Comparison of ENCODE assay signal across 8 mouse cellular contexts in genomic region chr7:116093466-116093850, GRCm38 (mm10). TPM values are rescaled to one million over a fixed set of nuclear protein-coding genes. Genes with fewer than 3 reads are reported as not detected.
DNase-seq lines count a peak whose midpoint lies in the region; ATAC-seq and TF ChIP-seq lines count a peak whose summit lies in the region.

No protein-coding gene starts in this region.

- peak overlapping the region; percentile 97 for H3K27ac ChIP-seq in layer of hippocampus, adult 2 months
- peak overlapping the region; percentile 98 for H3K27ac ChIP-seq in embryonic facial prominence, embryonic 10.5 days (replicated peaks)
- peak overlapping the region; percentile 85 for H3K27ac ChIP-seq in intestine, embryonic 16.5 days (ENCODE audit: low read length)
- peak overlapping the region; percentile 82 for H3K27ac ChIP-seq in neural tube, embryonic 12.5 days

- H3K36me3 ChIP-seq in embryonic facial prominence, embryonic 10.5 days (replicated peaks): peaks cover 10% of the 10 kb centered on the region
- no peaks in the 10 kb centered on the region for H3K36me3 ChIP-seq in intestine, embryonic 16.5 days (ENCODE audit: control insufficient read depth, insufficient read depth, low read length)
- no peaks in the 10 kb centered on the region for H3K36me3 ChIP-seq in neural tube, embryonic 12.5 days

- ATAC-seq in intestine, embryonic 16.5 days: peak; percentile 89
- peak; percentile 84 for ATAC-seq in neural tube, embryonic 12.5 days (ENCODE audit: low FRiP score, low read depth)

- H3K4me1 ChIP-seq in embryonic facial prominence, embryonic 10.5 days: peaks cover 26% of the 10 kb centered on the region
- peaks cover 10% of the 10 kb centered on the region for H3K4me1 ChIP-seq in intestine, embryonic 16.5 days (ENCODE audit: control insufficient read depth, insufficient read depth, low read length)
- peaks cover 22% of the 10 kb centered on the region for H3K4me1 ChIP-seq in neural tube, embryonic 12.5 days

- TF ChIP-seq CTCF in layer of hippocampus, adult 2 months (conservative IDR thresholded peaks at IDR 0.05): no peak; the same call in 1 of the 2 replicates

- H3K27me3 ChIP-seq in embryonic facial prominence, embryonic 10.5 days (replicated peaks; ENCODE audit: low read depth, poor library complexity, severe bottlenecking): no peaks in the 10 kb centered on the region
- no peaks in the 10 kb centered on the region for H3K27me3 ChIP-seq in intestine, embryonic 16.5 days (replicated peaks; ENCODE audit: control insufficient read depth, insufficient read depth, low read length)
- H3K27me3 ChIP-seq in neural tube, embryonic 12.5 days (replicated peaks): no peaks in the 10 kb centered on the region

- DNase-seq in layer of hippocampus, adult 2 months (ENCODE audit: low spot score in 2 of 2): no peak
- DNase-seq in layer of hippocampus, postnatal 25 days (ENCODE audit: extremely low spot score in 1 of 2, low spot score in 1 of 2): no peak
- DNase-seq in embryonic facial prominence, embryonic 10.5 days (ENCODE audit: low spot score): no peak
- no peak for DNase-seq in frontal cortex, postnatal 14 days (ENCODE audit: low spot score in 2 of 2)
- no peak for DNase-seq in cerebellum, adult 11-12 months
- no peak for DNase-seq in frontal cortex, postnatal 25 days (ENCODE audit: low spot score in 2 of 2)

- H3K4me2 ChIP-seq in intestine, embryonic 16.5 days (ENCODE audit: low read depth, low read length): peak overlapping the region; percentile 84
- H3K4me2 ChIP-seq in neural tube, embryonic 12.5 days (replicated peaks): peak overlapping the region; percentile 83

- peak overlapping the region; percentile 80 for H3K9ac ChIP-seq in intestine, embryonic 16.5 days (ENCODE audit: low read depth, low read length)
- H3K9ac ChIP-seq in neural tube, embryonic 12.5 days: peak overlapping the region; percentile 78

- under 1% methylated on average over 19 of the region's 19 CpGs for WGBS in embryonic facial prominence, embryonic 10.5 days
- 0% methylated on average over 19 of the region's 19 CpGs for WGBS in intestine, embryonic 16.5 days
- WGBS in neural tube, embryonic 12.5 days: under 1% methylated on average over 19 of the region's 19 CpGs

- no peaks in the 10 kb centered on the region for H3K9me3 ChIP-seq in embryonic facial prominence, embryonic 10.5 days
- no peaks in the 10 kb centered on the region for H3K9me3 ChIP-seq in intestine, embryonic 16.5 days (ENCODE audit: control insufficient read depth, low read length)
- no peaks in the 10 kb centered on the region for H3K9me3 ChIP-seq in neural tube, embryonic 12.5 days

- H3K4me3 ChIP-seq in layer of hippocampus, adult 2 months: peak overlapping the region; percentile 87
- peak overlapping the region; percentile 76 for H3K4me3 ChIP-seq in embryonic facial prominence, embryonic 10.5 days
- H3K4me3 ChIP-seq in intestine, embryonic 16.5 days (ENCODE audit: low read length): peak overlapping the region; percentile 65
- H3K4me3 ChIP-seq in neural tube, embryonic 12.5 days: peak overlapping the region; percentile 61

RNA-seq across cellular contexts. Expression of gene Gm4353, which starts 9.0 kb away (rescaled TPM):
- 1 to 10 TPM; 3.3 to 4.7 TPM for total RNA-seq in layer of hippocampus, adult 2 months (2021)
- total RNA-seq in layer of hippocampus, postnatal 25 days (2021): 1 to 10 TPM; 2.3 to 2.4 TPM
- polyA plus RNA-seq in embryonic facial prominence, embryonic 10.5 days (2016; fragmentation: Nextera tagmentation; extraction: Ambion mirVana): 1.3 and 1.4 TPM in 2 replicates
- 0.42 and 0.65 TPM in 2 replicates for polyA plus RNA-seq in intestine, embryonic 16.5 days (2015; fragmentation: Nextera tagmentation; extraction: Ambion mirVana)
- polyA plus RNA-seq in neural tube, embryonic 12.5 days (2016; fragmentation: Nextera tagmentation; extraction: Ambion mirVana): 0.40 and 1.3 TPM in 2 replicates

RNA-seq across cellular contexts. Expression of gene 1110004F10Rik, which starts 54.3 kb away (rescaled TPM):
- total RNA-seq in layer of hippocampus, adult 2 months (2021): 100 to 1,000 TPM; 101 to 106 TPM
- 100 to 1,000 TPM; 106 to 108 TPM for total RNA-seq in layer of hippocampus, postnatal 25 days (2021)
- polyA plus RNA-seq in embryonic facial prominence, embryonic 10.5 days (2016; fragmentation: Nextera tagmentation; extraction: Ambion mirVana): 339 and 344 TPM in 2 replicates
- 180 and 206 TPM in 2 replicates for polyA plus RNA-seq in intestine, embryonic 16.5 days (2015; fragmentation: Nextera tagmentation; extraction: Ambion mirVana)
- 310 and 312 TPM in 2 replicates for polyA plus RNA-seq in neural tube, embryonic 12.5 days (2016; fragmentation: Nextera tagmentation; extraction: Ambion mirVana)

RNA-seq across cellular contexts. Expression of gene Sox6, which starts 54.9 kb away (rescaled TPM):
- total RNA-seq in layer of hippocampus, adult 2 months (2021): 10 to 100 TPM; 24.3 to 31.0 TPM
- total RNA-seq in layer of hippocampus, postnatal 25 days (2021): 10 to 100 TPM; 23.8 to 32.4 TPM
- 22.7 and 25.5 TPM in 2 replicates for polyA plus RNA-seq in embryonic facial prominence, embryonic 10.5 days (2016; fragmentation: Nextera tagmentation; extraction: Ambion mirVana)
- 25.3 and 26.2 TPM in 2 replicates for polyA plus RNA-seq in intestine, embryonic 16.5 days (2015; fragmentation: Nextera tagmentation; extraction: Ambion mirVana)
- 67.5 and 74.2 TPM in 2 replicates for polyA plus RNA-seq in neural tube, embryonic 12.5 days (2016; fragmentation: Nextera tagmentation; extraction: Ambion mirVana)
